Mouse (Mus musculus) lung, adult 2 months (tissue): ENCODE measurements around the gene 1810010D01Rik.

ENCODE experiments used
- CTCF ChIP-seq: fragments of 200-500 bp; IDR thresholded peaks from 2 replicates; pipeline ENCODE4 v1.5.1; 2011; ENCODE audit warnings: mild to moderate bottlenecking, low read length, control low read depth; ENCODE audit not compliant: insufficient read depth
- POLR2A ChIP-seq: fragments of 200-500 bp; IDR thresholded peaks from 2 replicates; pipeline ENCODE4 v1.6.1; 2011; ENCODE audit warnings: low read depth, mild to moderate bottlenecking, control low read depth, low read length, borderline replicate concordance; ENCODE audit errors: extremely low read depth

DNA sequence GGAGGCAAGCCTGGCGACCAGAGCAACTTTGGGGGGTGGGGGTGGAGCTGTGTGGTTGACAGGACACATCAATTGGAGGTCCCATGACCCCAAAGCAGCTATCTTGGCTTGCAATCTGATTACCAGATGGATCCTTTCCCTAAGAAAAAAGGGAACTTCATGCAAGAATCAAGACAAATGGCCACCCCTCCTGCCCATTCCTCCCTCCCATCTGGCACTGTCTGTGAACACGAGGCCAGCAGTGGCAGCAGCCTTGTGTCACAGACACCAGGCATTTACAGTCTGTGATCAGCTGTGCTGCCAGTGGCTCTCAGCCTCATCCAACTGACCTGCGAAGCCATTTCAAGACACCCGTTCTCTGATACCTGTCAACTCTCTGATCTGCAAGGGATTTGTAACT, 25.5 kb downstream of the 1810010D01Rik start:
- no peak for TF ChIP-seq CTCF
- no peak for TF ChIP-seq POLR2A
